Mouse (Mus musculus): Measurements from ENCODE around the gene Adamts4. TPM values are rescaled to one million over a fixed set of nuclear protein-coding genes. Genes with fewer than 3 reads are reported as not detected.

Adamts4 gene
- total and polyA plus RNA-seq, 2 experiments from 2014 or later, result 3.9 to 4.1 TPM

DNA sequence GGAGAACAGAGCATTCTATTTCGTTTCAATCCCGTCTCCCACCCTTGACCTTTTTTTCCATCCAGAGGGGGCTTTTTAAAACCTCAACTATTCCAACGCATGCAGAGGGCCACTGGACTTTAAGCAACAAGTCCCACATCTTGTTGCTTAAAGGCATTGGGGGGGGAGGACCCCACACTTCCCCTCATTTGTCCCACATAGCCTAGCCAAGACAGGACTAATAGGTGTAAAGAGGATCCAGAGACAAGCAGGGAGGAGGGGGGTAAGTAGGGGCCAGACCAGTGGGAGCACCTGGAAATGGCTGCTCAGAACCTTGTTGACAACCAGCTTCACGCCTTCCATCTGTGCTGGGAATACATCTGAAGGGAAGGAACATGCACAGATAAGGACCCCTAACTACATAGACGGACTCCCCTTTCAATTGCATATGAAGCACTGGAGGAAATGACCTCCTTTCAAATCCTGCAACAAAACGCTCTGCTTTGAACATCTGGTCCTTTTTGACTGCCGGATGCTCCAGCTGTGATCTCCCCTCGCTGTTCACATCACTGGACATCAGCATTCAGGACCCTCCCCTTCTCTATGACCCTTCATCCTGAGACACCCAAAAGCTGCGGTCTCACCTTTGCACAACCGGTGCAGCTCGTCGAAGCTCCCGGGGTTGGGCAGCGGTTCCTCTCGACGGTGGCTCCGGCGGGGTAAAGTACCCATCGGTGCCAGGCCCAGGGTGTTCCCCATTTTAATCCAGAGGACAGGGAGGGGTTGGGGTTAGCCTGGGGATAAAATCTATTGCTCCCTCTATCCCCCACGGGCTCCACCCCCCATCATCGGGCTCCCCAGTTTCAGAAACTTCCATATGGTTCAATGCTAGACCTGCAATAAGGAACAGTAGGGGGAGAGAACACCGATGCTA is 28.7 kb upstream of the Adamts4 start:
- peaks cover 8% of the 10 kb centered on the region for H3K4me1 ChIP-seq (ENCODE audit: control insufficient read depth, insufficient read depth)
- H3K27me3 ChIP-seq (ENCODE audit: control insufficient read depth, insufficient read depth, low read length), result no peaks in the 10 kb centered on the region
- peak overlapping the region; percentile 15; the same call in 1 of the 2 replicates for H3K27ac ChIP-seq (ENCODE audit: low read depth)
- H3K4me3 ChIP-seq (ENCODE audit: low read depth, low read length), result peak overlapping the region; percentile 66
- ATAC-seq (ENCODE audit: insufficient read depth, low read depth) (no peak), DNase-seq (ENCODE audit: low spot score) (no peak)
- peaks cover 24% of the 10 kb centered on the region for H3K36me3 ChIP-seq (replicated peaks; ENCODE audit: control insufficient read depth, insufficient read depth, low read length)
- peak overlapping the region; percentile 56 for H3K9ac ChIP-seq (replicated peaks; ENCODE audit: low read depth, low read length)
- peak overlapping the region; percentile 77 for H3K4me2 ChIP-seq (ENCODE audit: low read depth, low read length)
- H3K9me3 ChIP-seq (replicated peaks; ENCODE audit: control insufficient read depth, low read length), result no peaks in the 10 kb centered on the region
- TF ChIP-seq CTCF (IDR thresholded peaks at IDR 0.05; ENCODE audit: low read depth) (no peak), EP300 (IDR thresholded peaks at IDR 0.05; ENCODE audit: low read depth) (no peak)
- WGBS, result 5% methylated on average over 22 of the region's 22 CpGs

DNA sequence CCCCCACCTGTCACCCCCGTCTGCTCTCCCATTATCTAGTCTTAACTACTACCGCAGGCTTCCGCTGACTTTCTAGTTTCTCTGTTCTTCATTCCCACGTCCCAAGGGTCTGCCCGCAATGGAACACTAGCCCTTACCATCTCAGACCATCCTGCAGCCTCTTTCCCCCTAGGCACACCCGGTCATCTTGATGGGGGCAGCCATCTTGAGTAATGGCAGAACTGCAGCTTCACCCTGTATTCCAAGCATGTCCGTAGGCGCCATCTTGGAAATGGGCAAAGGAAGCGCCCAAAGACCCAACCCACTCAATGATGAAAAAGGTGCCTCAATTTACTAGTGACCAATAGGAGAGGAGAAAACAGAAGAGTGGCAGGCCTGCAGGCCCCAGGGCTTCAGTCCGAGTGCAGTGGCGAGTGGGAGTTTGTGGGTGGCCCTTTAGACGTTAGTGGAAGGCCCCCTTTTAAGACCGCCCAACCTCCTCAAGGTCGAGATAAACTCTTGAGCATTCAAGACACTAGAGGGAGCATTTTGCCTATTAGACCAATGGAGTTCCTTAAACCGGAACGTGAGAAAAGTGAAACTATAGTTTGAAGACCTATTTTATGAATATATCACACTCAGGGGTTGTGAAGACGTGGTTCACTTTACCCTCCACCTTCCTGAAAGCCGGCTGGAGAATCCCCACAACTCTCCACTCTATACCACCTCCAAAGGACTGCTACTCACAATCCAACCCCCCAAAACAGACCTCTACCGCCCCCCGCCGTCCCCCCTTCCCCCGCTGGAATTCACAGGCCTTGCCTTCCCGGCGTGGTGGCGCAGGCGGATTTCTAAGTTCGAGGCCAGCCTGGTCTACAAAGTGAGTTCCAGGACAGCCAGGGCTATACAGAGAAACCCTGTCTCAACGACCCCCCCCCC is 27.7 kb upstream of the Adamts4 start, which contains the start of gene Tomm40l:
Tomm40l (minus strand) TSS at position 277 of the 918 bp plus-strand sequence.
- H3K9me3 ChIP-seq (replicated peaks; ENCODE audit: control insufficient read depth, low read length), result no peaks in the 10 kb centered on the region
- H3K27ac ChIP-seq (ENCODE audit: low read depth), result peak within 1 kb of the TSS; percentile 94
- H3K4me2 ChIP-seq (ENCODE audit: low read depth, low read length), result peak within 1 kb of the TSS; percentile 77
- H3K36me3 ChIP-seq (replicated peaks; ENCODE audit: control insufficient read depth, insufficient read depth, low read length), result peaks cover 24% of the 10 kb centered on the region
- TF ChIP-seq EP300 (IDR thresholded peaks at IDR 0.05; ENCODE audit: low read depth), result no peak; the same call in 1 of the 2 replicates
- TF ChIP-seq CTCF (IDR thresholded peaks at IDR 0.05; ENCODE audit: low read depth), result peak; percentile 79
- peak within 1 kb of the TSS; percentile 66 for H3K4me3 ChIP-seq (ENCODE audit: low read depth, low read length)
- ATAC-seq (ENCODE audit: insufficient read depth, low read depth), result peak; percentile 97
- DNase-seq (ENCODE audit: low spot score), result peak; percentile 100
- H3K4me1 ChIP-seq (ENCODE audit: control insufficient read depth, insufficient read depth), result peaks cover 8% of the 10 kb centered on the region
- H3K9ac ChIP-seq (replicated peaks; ENCODE audit: low read depth, low read length), result peak within 1 kb of the TSS; percentile 56
- no peaks in the 10 kb centered on the region for H3K27me3 ChIP-seq (ENCODE audit: control insufficient read depth, insufficient read depth, low read length)
- WGBS, result under 1% methylated on average over 28 of the region's 28 CpGs

DNA sequence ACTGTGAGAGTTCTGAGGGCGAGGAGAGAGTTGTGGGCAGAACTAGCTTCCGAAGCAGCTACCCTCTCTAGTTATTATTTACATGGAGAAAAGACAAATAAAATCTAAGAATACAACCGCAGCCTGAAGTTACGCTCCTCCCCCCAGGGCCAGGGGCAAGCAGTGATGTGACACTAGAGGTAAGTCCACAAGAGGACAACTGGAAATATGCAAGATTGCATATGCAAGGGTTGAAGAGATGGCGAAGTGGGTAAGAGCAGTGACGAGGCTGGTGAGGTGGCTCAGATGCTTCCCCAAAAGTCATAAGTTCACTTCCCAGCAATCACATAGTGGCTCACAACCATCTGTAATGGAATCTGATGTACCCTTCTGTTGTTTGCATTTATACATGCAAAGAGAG is 27.1 kb upstream of the Adamts4 start:
- ATAC-seq (ENCODE audit: insufficient read depth, low read depth), result no peak

DNA sequence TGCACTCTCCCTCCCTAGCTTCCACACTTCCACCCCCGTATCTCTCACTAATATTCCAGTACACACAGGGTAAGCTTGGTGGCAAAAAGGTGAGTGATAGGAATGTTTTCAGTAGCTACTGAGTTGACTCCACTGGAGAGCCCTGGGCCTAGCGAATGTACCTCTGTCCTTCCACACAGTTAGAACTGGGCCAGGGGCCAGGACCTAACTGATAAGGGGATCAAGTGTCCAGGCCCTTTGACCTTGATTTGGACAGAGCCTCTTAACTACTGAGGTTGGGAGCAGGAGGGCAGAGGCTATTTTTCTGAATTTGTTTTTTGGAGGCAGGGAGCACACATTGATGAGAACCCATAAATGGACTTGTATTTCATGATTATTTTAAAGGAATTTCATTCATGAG is 26.4 kb upstream of the Adamts4 start:
- no peak for ATAC-seq (ENCODE audit: insufficient read depth, low read depth)
- DNase-seq (ENCODE audit: low spot score), result no peak

More for the DNA sequence above, 27.1 kb upstream of the Adamts4 start:
- peaks cover 8% of the 10 kb centered on the region for H3K4me1 ChIP-seq (ENCODE audit: control insufficient read depth, insufficient read depth)
- H3K9ac ChIP-seq (replicated peaks; ENCODE audit: low read depth, low read length), result 0 out of 2 replicates have a peak overlapping the region, but pooled peaks have one; percentile 41
- H3K9me3 ChIP-seq (replicated peaks; ENCODE audit: control insufficient read depth, low read length), result no peaks in the 10 kb centered on the region
- H3K4me2 ChIP-seq (ENCODE audit: low read depth, low read length), result peak overlapping the region; percentile 44
- H3K36me3 ChIP-seq (replicated peaks; ENCODE audit: control insufficient read depth, insufficient read depth, low read length), result peaks cover 24% of the 10 kb centered on the region
- no peaks in the 10 kb centered on the region for H3K27me3 ChIP-seq (ENCODE audit: control insufficient read depth, insufficient read depth, low read length)
- DNase-seq (ENCODE audit: low spot score), result no peak
- TF ChIP-seq CTCF (IDR thresholded peaks at IDR 0.05; ENCODE audit: low read depth) (no peak), EP300 (IDR thresholded peaks at IDR 0.05; ENCODE audit: low read depth) (no peak)
- H3K27ac ChIP-seq (ENCODE audit: low read depth), result peak overlapping the region; percentile 94
- peak overlapping the region; percentile 66 for H3K4me3 ChIP-seq (ENCODE audit: low read depth, low read length)
- 83% methylated on average over 6 of the region's 6 CpGs for WGBS

DNA sequence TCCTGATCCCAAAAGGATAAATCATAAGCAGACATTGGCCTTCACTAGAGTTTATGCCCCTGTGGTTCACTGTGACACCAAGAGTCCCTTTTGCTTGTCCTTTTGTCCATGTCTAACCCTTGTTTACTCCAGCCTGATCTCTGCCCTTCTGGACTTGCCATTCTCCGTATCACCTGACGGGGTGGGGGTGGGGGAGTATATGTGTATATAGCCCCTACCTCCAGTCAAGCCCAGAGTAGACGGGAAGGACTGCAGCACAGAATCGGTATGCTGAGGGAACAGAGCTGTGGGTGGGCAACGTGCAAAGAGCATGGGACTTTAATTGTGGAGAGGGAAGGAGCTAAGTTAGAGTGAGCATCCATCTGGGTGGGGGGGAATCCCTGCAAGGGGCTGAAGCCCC is 25.4 kb upstream of the Adamts4 start, which contains the start of gene Apoa2:
Apoa2 (plus strand) TSS at position 198 of the 400 bp plus-strand sequence.
- Histone ChIP-seq H3K9me3 (replicated peaks; ENCODE audit: control insufficient read depth, low read length) (no peaks in the 10 kb centered on the region), H3K27ac (ENCODE audit: low read depth) (no peak within 1 kb of the TSS), H3K4me2 (ENCODE audit: low read depth, low read length) (no peak within 1 kb of the TSS), H3K4me1 (ENCODE audit: control insufficient read depth, insufficient read depth) (peaks cover 8% of the 10 kb centered on the region), H3K27me3 (ENCODE audit: control insufficient read depth, insufficient read depth, low read length) (no peaks in the 10 kb centered on the region), H3K36me3 (replicated peaks; ENCODE audit: control insufficient read depth, insufficient read depth, low read length) (peaks cover 7% of the 10 kb centered on the region), H3K9ac (replicated peaks; ENCODE audit: low read depth, low read length) (no peak within 1 kb of the TSS), H3K4me3 (ENCODE audit: low read depth, low read length) (no peak within 1 kb of the TSS)
- ATAC-seq (ENCODE audit: insufficient read depth, low read depth), result no peak
- WGBS, result 85% methylated on average over 5 of the region's 5 CpGs
- no peak for DNase-seq (ENCODE audit: low spot score)
- TF ChIP-seq CTCF (IDR thresholded peaks at IDR 0.05; ENCODE audit: low read depth) (no peak), EP300 (IDR thresholded peaks at IDR 0.05; ENCODE audit: low read depth) (no peak)

More for the DNA sequence above, 26.4 kb upstream of the Adamts4 start:
- Histone ChIP-seq H3K9me3 (replicated peaks; ENCODE audit: control insufficient read depth, low read length) (no peaks in the 10 kb centered on the region), H3K27ac (ENCODE audit: low read depth) (no peak overlapping the region), H3K36me3 (replicated peaks; ENCODE audit: control insufficient read depth, insufficient read depth, low read length) (peaks cover 17% of the 10 kb centered on the region), H3K4me2 (ENCODE audit: low read depth, low read length) (no peak overlapping the region), H3K4me3 (ENCODE audit: low read depth, low read length) (no peak overlapping the region), H3K4me1 (ENCODE audit: control insufficient read depth, insufficient read depth) (peaks cover 8% of the 10 kb centered on the region), H3K27me3 (ENCODE audit: control insufficient read depth, insufficient read depth, low read length) (no peaks in the 10 kb centered on the region), H3K9ac (replicated peaks; ENCODE audit: low read depth, low read length) (no peak overlapping the region)
- TF ChIP-seq EP300 (IDR thresholded peaks at IDR 0.05; ENCODE audit: low read depth) (no peak), CTCF (IDR thresholded peaks at IDR 0.05; ENCODE audit: low read depth) (no peak)
- 52% methylated on average over 2 of the region's 2 CpGs for WGBS

All from heart, postnatal 0 days (tissue).